Mouse (Mus musculus) cerebellum, adult 18-20 months (tissue): ENCODE measurements at regions not wholly inside any gene's neighbourhood (a gene's known extent, or its start where the extent isn't known, plus 50 kb on each side); places are given as distances from the start of the nearest gene placed in this dataset.

Experiments
- DNase-seq, 2 experiments: peaks; one replicate each; pipeline ENCODE4 v3.0.0; 2021

DNA sequence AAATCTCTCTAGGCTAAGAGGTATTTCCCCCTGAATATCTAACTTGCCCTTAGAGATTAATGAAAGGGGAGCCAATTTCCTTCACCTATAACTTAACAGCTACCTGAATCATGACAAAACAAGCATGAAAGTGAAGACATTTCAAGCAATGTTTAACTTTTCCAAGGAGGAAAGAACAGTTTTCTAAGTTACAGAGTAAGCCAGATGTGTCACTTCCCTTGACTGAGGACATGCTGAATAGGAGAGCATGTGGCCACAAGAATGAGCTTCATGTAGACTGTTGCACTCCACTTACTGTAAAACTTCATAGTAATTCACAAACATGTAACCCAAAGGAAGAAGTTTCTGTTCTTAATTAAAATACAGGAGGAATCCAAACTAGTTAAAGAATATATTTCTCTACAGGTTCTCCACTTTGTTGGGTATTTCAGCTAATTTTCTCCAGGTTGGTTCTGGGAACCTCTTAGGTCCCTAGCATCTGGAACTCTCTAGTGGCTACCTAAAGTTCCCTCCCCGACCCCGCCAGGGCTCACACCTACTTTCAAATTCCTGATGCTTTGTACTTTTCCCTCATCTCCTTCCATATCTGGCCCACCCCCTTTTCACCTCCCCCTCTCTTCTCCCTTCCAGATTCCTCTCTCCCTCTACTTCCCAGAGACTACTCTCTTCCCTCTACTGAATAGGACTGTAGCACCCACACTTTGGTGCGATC, 142.0 kb upstream of the Tyrp1 start:
- DNase-seq, result no peak

- no peak for DNase-seq
Measured at GRCm38 (mm10) chr4:80712698-80713097, 121.2 kb upstream of the Tyrp1 start.

DNA sequence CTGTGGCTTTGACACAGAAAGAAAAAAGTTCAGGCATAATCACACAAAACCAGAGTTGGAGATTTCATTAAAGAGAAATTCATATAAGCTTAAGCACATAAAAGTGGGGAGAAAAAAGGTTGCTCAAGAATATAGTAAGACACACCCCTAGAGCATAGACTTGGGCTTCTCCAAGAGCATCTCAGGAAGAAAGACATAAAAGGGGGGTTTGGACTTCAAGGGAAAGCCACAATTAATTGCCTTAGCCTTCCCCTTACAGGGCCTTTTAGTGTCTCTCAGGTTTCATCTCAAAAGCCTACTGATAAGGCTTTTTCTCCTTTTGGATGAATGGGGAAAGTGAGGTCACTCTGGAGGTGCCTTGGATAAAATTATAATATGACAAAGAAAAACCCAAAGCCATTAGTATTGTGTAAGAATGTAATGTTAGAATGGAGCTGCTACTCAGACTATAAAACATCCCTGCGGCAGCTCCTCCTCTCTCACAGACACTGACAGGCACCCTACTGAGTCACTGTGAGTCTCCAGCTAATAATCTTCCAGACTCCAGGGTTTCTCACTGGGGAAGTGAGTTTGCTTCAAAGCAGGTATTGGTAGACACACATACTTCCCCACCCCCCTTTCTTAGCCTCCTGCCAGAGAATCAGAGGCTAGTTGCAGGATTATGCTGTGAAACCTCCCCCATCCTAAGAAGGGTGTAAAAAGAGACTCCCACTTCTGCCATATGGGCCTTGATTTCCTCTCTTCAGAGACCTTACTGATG, 88.8 kb upstream of the Tyrp1 start:
- no peak for DNase-seq

DNA sequence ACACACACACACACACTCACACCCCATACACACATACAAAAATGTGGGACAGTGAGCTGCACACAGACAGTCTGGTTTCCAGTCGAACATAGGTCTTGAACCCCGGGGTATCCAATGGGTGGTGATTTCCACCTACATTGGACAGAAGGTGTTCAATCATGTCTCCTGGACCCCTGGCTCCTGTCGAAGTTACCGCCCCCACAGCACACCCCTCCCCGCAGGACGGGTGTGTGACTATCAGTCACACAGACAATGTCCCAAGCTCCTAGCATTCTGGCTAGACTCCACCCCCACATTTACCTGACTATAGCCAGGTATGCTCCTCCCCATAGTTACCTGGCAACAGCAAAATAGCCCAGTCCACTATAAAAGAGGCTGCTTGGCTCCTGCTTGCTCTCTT, 81.7 kb upstream of the Tyrp1 start:
- no peak for DNase-seq

- no peak for DNase-seq
Measured at GRCm38 (mm10) chr4:80756114-80756513, 77.8 kb upstream of the Tyrp1 start.

DNA sequence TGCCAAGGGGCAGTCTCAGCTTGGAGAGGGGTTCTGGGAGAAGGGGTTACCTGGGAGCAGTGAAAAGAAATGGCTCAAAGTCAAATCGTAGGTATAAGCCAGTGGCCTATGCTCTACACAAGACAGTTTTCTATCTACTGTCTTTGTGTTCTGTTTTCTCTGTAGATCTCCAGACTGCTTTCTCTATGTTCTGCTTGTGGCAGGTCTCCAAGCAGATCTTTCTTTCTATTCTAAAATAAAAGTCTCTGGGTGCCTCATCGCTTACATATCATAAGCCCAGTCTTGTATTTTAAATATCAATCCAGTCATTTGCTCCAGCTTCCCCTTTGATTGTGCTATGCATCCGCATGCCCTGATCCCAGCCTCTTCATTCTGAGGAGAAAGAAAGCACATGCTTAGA, 69.9 kb upstream of the Tyrp1 start:
- no peak for DNase-seq

- peak; percentile 54 to 58 for DNase-seq
Measured at GRCm38 (mm10) chr4:80765781-80766180, 68.1 kb upstream of the Tyrp1 start.

- no peak for DNase-seq
Measured at GRCm38 (mm10) chr4:80767447-80767846, 66.5 kb upstream of the Tyrp1 start.
